Mouse (Mus musculus): ENCODE measurements around the gene Syne2. TPM values are rescaled to one million over a fixed set of nuclear protein-coding genes. Genes with fewer than 3 reads are reported as not detected.

Gene Syne2
- 30.7 TPM for polyA plus RNA-seq (2017; shearing (Covaris generic))

GRCm38 (mm10) chr12:75817959-75818452 is at the start of gene Syne2:
Syne2 (plus strand) TSS chr12:75818134.

Other genes with a start within 250 kb of the Syne2 start
- 47.6 TPM for gene Ppp2r5e, start 221.9 kb upstream of the Syne2 start, polyA plus RNA-seq (2017; shearing (Covaris generic))
- 7.5 TPM for gene Wdr89, start 148.6 kb upstream of the Syne2 start, polyA plus RNA-seq (2017; shearing (Covaris generic))
- 59.7 TPM for gene Sgpp1, start 82.4 kb upstream of the Syne2 start, polyA plus RNA-seq (2017; shearing (Covaris generic))